In the genomic region with DNA sequence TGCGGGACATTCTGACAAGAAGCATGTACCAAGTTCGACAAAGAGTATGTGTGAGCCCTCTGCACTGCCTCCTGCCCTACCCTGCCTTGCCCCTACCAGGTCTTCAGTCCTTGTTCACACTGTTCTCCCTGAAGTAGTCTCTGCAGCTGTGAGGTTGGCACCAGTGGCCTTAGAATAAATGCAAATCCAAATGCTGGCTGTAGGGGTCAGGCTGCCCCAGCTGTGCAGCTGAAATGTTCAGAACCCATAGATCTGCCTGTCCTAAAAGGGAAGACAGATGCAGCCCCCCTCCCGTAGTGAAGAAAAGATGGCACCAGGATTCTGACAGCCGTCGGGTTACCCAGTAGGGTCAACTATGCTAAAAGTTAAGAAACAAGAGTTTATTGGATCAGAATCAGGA, we compare ENCODE assay signal across 11 mouse cellular contexts. TPM values are rescaled to one million over a fixed set of nuclear protein-coding genes. Genes with fewer than 3 reads are reported as not detected.
A peak's percentile ranks its signal among the peaks of the same experiment; 100 is the strongest.
DNase-seq lines count a peak whose midpoint lies in the region; ATAC-seq and TF ChIP-seq lines count a peak whose summit lies in the region.
"Had no signal": no experiment of that assay in that cellular context is flagged by ENCODE, and none has a peak within 500 bp of the region (broad histone marks: within the 10 kb centered on the region; RNA-seq: fewer than 3 reads in every experiment).

No protein-coding gene starts in this region.

- H3K4me1 ChIP-seq in hindbrain, postnatal 0 days (ENCODE audit: insufficient read depth, low read length) = no peaks in the 10 kb centered on the region
- H3K4me1 ChIP-seq in hindbrain, embryonic 10.5 days (replicated peaks) = no peaks in the 10 kb centered on the region
- no peaks in the 10 kb centered on the region for H3K4me1 ChIP-seq in stomach, postnatal 0 days (replicated peaks; ENCODE audit: control insufficient read depth, insufficient read depth)
- no peaks in the 10 kb centered on the region for H3K4me1 ChIP-seq in neural tube, embryonic 15.5 days
- H3K4me1 ChIP-seq: forebrain, embryonic 10.5 days; limb, embryonic 12.5 days had no signal

- no peak for ATAC-seq in hindbrain, postnatal 0 days
- no peak for ATAC-seq in stomach, postnatal 0 days (ENCODE audit: low FRiP score, low TSS enrichment)
- ATAC-seq in neural tube, embryonic 15.5 days (ENCODE audit: low FRiP score) = no peak

- TF ChIP-seq EP300 in stomach, postnatal 0 days (optimal IDR thresholded peaks at IDR 0.05) = no peak

- no peaks in the 10 kb centered on the region for H3K9me3 ChIP-seq in hindbrain, postnatal 0 days (ENCODE audit: low read length)
- H3K9me3 ChIP-seq in hindbrain, embryonic 10.5 days = no peaks in the 10 kb centered on the region
- no peaks in the 10 kb centered on the region for H3K9me3 ChIP-seq in stomach, postnatal 0 days (ENCODE audit: control insufficient read depth, low read length)
- H3K9me3 ChIP-seq in neural tube, embryonic 15.5 days (replicated peaks) = no peaks in the 10 kb centered on the region
- H3K9me3 ChIP-seq: forebrain, embryonic 10.5 days; limb, embryonic 12.5 days had no signal

- no peak overlapping the region for H3K9ac ChIP-seq in hindbrain, postnatal 0 days (replicated peaks; ENCODE audit: low read length)
- H3K9ac ChIP-seq in stomach, postnatal 0 days (ENCODE audit: low read length) = no peak overlapping the region
- H3K9ac ChIP-seq in neural tube, embryonic 15.5 days (replicated peaks) = no peak overlapping the region
- H3K9ac ChIP-seq: limb, embryonic 12.5 days had no signal

- no peak overlapping the region for H3K4me2 ChIP-seq in hindbrain, postnatal 0 days (ENCODE audit: low read depth, low read length)
- H3K4me2 ChIP-seq in stomach, postnatal 0 days (replicated peaks; ENCODE audit: low read depth) = no peak overlapping the region
- H3K4me2 ChIP-seq in neural tube, embryonic 15.5 days = no peak overlapping the region
- H3K4me2 ChIP-seq: limb, embryonic 12.5 days had no signal

- peak; percentile 8 for DNase-seq in hindbrain, postnatal 0 days (ENCODE audit: low spot score)
- DNase-seq in hindbrain, embryonic 10.5 days (ENCODE audit: low spot score) = no peak
- DNase-seq in thymus, postnatal 14 days = peak; percentile 5
- no peak for DNase-seq in thymus, postnatal 0 days (ENCODE audit: low spot score)
- DNase-seq in heart, postnatal 14 days = peak; percentile 9 to 33
- peak; percentile 45 for DNase-seq in stomach, postnatal 0 days (ENCODE audit: low spot score)
- no peak for DNase-seq in cerebellum, adult 11 months
- DNase-seq: thymus, postnatal 36 days had no signal

- no peak overlapping the region for H3K27ac ChIP-seq in hindbrain, postnatal 0 days
- H3K27ac ChIP-seq in hindbrain, embryonic 10.5 days = no peak overlapping the region
- H3K27ac ChIP-seq in stomach, postnatal 0 days (replicated peaks) = peak overlapping the region; percentile 19
- no peak overlapping the region for H3K27ac ChIP-seq in neural tube, embryonic 15.5 days (replicated peaks)
- H3K27ac ChIP-seq: forebrain, embryonic 10.5 days; limb, embryonic 12.5 days had no signal

- no peak overlapping the region for H3K4me3 ChIP-seq in hindbrain, postnatal 0 days (ENCODE audit: low read length)
- no peak overlapping the region for H3K4me3 ChIP-seq in hindbrain, embryonic 10.5 days
- H3K4me3 ChIP-seq in stomach, postnatal 0 days (ENCODE audit: low read depth, low read length) = no peak overlapping the region
- no peak overlapping the region for H3K4me3 ChIP-seq in neural tube, embryonic 15.5 days (replicated peaks)
- H3K4me3 ChIP-seq: forebrain, embryonic 10.5 days; limb, embryonic 12.5 days had no signal

- peak; percentile 56 for TF ChIP-seq CTCF in hindbrain, postnatal 0 days (IDR thresholded peaks at IDR 0.05; ENCODE audit: low read depth)
- peak; percentile 72 for TF ChIP-seq CTCF in stomach, postnatal 0 days (IDR thresholded peaks at IDR 0.05; ENCODE audit: low read depth)

- no peaks in the 10 kb centered on the region for H3K36me3 ChIP-seq in hindbrain, postnatal 0 days (ENCODE audit: insufficient read depth, low read length)
- H3K36me3 ChIP-seq in hindbrain, embryonic 10.5 days = no peaks in the 10 kb centered on the region
- H3K36me3 ChIP-seq in stomach, postnatal 0 days (ENCODE audit: control insufficient read depth, insufficient read depth, low read length) = no peaks in the 10 kb centered on the region
- no peaks in the 10 kb centered on the region for H3K36me3 ChIP-seq in neural tube, embryonic 15.5 days
- H3K36me3 ChIP-seq: forebrain, embryonic 10.5 days; limb, embryonic 12.5 days had no signal

- intact Hi-C loops in heart, postnatal 14 days (cut with DNase I) = loop anchor here (2.0 kb wide), 1 partner anchor 150 kb away; no protein-coding TSS in a partner anchor

- no peaks in the 10 kb centered on the region for H3K27me3 ChIP-seq in hindbrain, postnatal 0 days (ENCODE audit: insufficient read depth, low read length)
- H3K27me3 ChIP-seq in hindbrain, embryonic 10.5 days (ENCODE audit: insufficient read depth, poor library complexity, severe bottlenecking) = peaks cover 12% of the 10 kb centered on the region
- H3K27me3 ChIP-seq in stomach, postnatal 0 days (ENCODE audit: control insufficient read depth, insufficient read depth, low read length) = no peaks in the 10 kb centered on the region
- no peaks in the 10 kb centered on the region for H3K27me3 ChIP-seq in neural tube, embryonic 15.5 days (replicated peaks)
- H3K27me3 ChIP-seq: limb, embryonic 12.5 days had no signal

- WGBS in hindbrain, postnatal 0 days = 75% methylated on average over 5 of the region's 5 CpGs
- WGBS in hindbrain, embryonic 10.5 days = 78% methylated on average over 5 of the region's 5 CpGs
- 78% methylated on average over 5 of the region's 5 CpGs for WGBS in stomach, postnatal 0 days
- WGBS in neural tube, embryonic 15.5 days = 77% methylated on average over 5 of the region's 5 CpGs

RNA-seq across cellular contexts. Expression of a gene that starts 39.2 kb away (rescaled TPM):
- total RNA-seq in hindbrain, postnatal 0 days (2014; rRNA removed) = 0.58 and 0.65 TPM in 2 replicates
- 0.10 TPM in 1 of 2 replicates, not detected in the other for polyA plus RNA-seq in hindbrain, postnatal 0 days (2015; fragmentation: Nextera tagmentation; extraction: Ambion mirVana)
- not detected in 2 replicates for polyA plus RNA-seq in hindbrain, embryonic 10.5 days (2016; fragmentation: Nextera tagmentation; extraction: Ambion mirVana)
- 0.17 and 0.25 TPM in 2 replicates for polyA plus RNA-seq in thymus, postnatal 0 days (2015; fragmentation: Nextera tagmentation; extraction: Ambion mirVana)
- under 1 TPM; 0.05 to 0.14 TPM for total RNA-seq in heart, postnatal 14 days (2021)
- 27.4 and 31.4 TPM in 2 replicates for polyA plus RNA-seq in stomach, postnatal 0 days (2015; fragmentation: Nextera tagmentation; extraction: Ambion mirVana)
- polyA plus RNA-seq in neural tube, embryonic 15.5 days (2015; fragmentation: Nextera tagmentation; extraction: Ambion mirVana) = 0.09 and 0.10 TPM in 2 replicates
- polyA plus RNA-seq: forebrain, embryonic 10.5 days; limb, embryonic 12.5 days had no signal

Comparison
In these comparisons a context has a peak if more than half of its experiments do, and no peak if none do; other contexts are left out.
1. DNase-seq: peak in hindbrain, postnatal 0 days (single experiment), thymus, postnatal 14 days (single experiment), heart, postnatal 14 days (2 of 2) and stomach, postnatal 0 days (single experiment); none in hindbrain, embryonic 10.5 days (single experiment), thymus, postnatal 0 days (single experiment) and cerebellum, adult 11 months (single experiment).
2. RNA of a gene that starts 39.2 kb away (polyA plus RNA-seq): 27.4 to 31.4 TPM in stomach, postnatal 0 days; 0.17 to 0.25 TPM in thymus, postnatal 0 days, 0.09 to 0.10 TPM in neural tube, embryonic 15.5 days, 0.10 TPM in hindbrain, postnatal 0 days and not detected in hindbrain, embryonic 10.5 days; every median in the first group is over 10 times any median in the second.